Mouse (Mus musculus) brain, embryonic 14.5 days (tissue): Measurements from ENCODE around the gene Dennd4a. TPM values are rescaled to one million over a fixed set of nuclear protein-coding genes. Genes with fewer than 3 reads are reported as not detected.
A peak's percentile ranks its signal among the peaks of the same experiment; 100 is the strongest.
"Not testable (repeated sequence)": the region's sequence is repeated elsewhere in the genome, so short reads cannot be mapped to it uniquely, and the experiment has no call there.

Experiments
- DNase-seq: peaks from one replicate; pipeline ENCODE4 v3.0.0-alpha.2; 2011; ENCODE audit warnings: low read depth
- CTCF ChIP-seq: fragments of 200-500 bp; IDR thresholded peaks from 2 replicates; pipeline ENCODE4 v1.5.1; 2012; ENCODE audit warnings: inconsistent platforms, mild to moderate bottlenecking, moderate library complexity, borderline replicate concordance; ENCODE audit not compliant: insufficient read depth, insufficient read length; ENCODE audit errors: extremely low read depth
- POLR2A ChIP-seq: fragments of 200-500 bp; IDR thresholded peaks from 2 replicates; pipeline ENCODE4 v1.6.1; 2012; ENCODE audit warnings: mild to moderate bottlenecking, inconsistent platforms, borderline replicate concordance; ENCODE audit not compliant: poor library complexity, insufficient read depth, insufficient read length, severe bottlenecking; ENCODE audit errors: extremely low read depth
- polyA plus RNA-seq: library from polyadenylated mRNA; depleted of rRNA; stranded (reverse); fragments of >200 nt; gene quantifications from 2 replicates; pipeline ENCODE4 v1.2.3, GENCODE M21; 2012

Gene Dennd4a
- polyA plus RNA-seq, 1 experiment = 14.3 TPM

GRCm38 (mm10) chr9:64803373-64804214 lies 7.5 kb upstream of the Dennd4a start:
- no peak for DNase-seq
- TF ChIP-seq POLR2A (no peak), CTCF (no peak)

GRCm38 (mm10) chr9:64805875-64806274 lies 5.3 kb upstream of the Dennd4a start:
- TF ChIP-seq CTCF (no peak), POLR2A (no peak)
- DNase-seq = no peak

- no peak for TF ChIP-seq POLR2A
- TF ChIP-seq CTCF = no peak
- no peak for DNase-seq
These were observed 4.6 kb upstream of the Dennd4a start for GRCm38 (mm10) chr9:64806335-64807060.

DNA sequence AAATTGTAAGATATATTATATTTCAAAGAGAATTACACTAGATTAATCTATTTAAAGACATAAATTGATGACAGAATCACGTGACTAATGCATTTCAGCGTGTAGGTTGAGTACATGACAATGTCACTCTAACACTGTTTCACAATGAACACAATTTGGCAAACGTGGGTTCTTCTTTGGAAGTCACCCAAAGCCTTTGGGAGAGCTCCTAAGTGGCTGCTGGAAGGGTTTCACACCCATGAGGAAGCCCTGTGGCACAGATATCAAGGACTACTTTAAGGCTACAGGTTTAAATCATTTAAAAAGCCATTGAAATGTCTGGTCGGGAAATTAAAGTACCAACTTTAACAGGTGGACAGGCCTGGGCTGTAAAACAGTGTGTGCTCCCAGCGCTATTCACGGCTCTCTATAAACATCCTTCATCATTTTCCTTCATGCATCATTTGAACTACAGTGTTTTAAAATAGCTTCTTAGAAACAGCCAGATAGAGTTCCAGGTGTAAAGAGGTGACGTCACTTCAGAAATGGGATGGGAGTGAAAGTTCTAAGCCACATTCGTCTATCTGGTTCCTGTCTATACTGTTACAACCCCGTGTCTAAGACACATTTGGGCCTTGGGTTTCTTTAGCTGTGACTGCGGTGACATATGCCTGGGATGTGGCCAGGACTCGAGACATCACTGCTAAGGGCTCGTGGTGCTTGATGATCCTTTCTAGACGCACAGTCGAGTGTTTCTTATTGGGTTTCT lies 3.9 kb upstream of the Dennd4a start:
- peak; percentile 29 for DNase-seq
- TF ChIP-seq CTCF (no peak), POLR2A (no peak)

- no peak for TF ChIP-seq CTCF
- no peak for TF ChIP-seq POLR2A
- DNase-seq = no peak
These were observed 1.3 kb upstream of the Dennd4a start for GRCm38 (mm10) chr9:64809851-64810250.

GRCm38 (mm10) chr9:64811538-64812474 lies 666 bp downstream of the Dennd4a start:
- TF ChIP-seq POLR2A (no peak), CTCF (peak; percentile 15; the same call in 1 of the 2 replicates)
- DNase-seq = no peak

DNA sequence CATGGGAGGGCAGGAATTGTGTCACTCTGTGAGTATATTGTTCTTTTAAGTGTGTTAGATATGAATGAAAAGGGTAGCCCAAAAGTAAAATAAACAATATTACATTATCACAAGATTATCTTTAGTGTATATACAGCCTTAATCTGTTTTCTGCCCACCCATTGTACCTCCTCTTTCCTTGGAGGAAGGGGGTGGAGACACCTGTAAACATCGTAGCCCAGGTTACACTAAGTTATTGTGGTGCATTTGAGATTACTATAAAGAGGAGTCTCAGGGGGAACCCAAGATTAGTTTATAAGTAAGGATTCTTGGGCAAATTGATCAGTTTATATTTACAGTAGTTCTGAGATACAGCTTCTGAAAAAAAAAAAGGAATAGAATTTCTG lies 1.3 kb downstream of the Dennd4a start:
- no peak for DNase-seq

DNA sequence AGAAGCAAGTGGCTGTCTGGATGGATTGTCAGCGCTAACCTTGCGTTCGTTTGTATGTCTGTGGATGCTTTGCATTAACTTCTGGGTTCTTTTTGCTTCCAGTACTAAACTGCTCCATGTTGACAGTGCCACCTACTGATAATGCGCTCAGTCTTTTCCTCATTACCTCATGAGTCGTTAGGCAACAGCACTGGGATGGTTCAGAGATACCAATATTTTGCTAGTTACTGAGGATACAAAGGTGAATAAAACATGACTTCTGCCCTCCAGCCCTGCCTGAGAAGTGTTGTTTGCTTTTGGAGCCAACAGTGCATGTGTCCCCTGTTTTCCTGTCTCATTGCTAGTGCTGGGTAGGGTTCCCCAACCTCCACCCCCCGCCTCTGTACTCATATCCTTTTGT lies 3.1 kb downstream of the Dennd4a start:
- DNase-seq = peak; percentile 18
- TF ChIP-seq CTCF (no peak), POLR2A (no peak)

More for the DNA sequence above, 1.3 kb downstream of the Dennd4a start:
- no peak for TF ChIP-seq CTCF
- no peak for TF ChIP-seq POLR2A

DNA sequence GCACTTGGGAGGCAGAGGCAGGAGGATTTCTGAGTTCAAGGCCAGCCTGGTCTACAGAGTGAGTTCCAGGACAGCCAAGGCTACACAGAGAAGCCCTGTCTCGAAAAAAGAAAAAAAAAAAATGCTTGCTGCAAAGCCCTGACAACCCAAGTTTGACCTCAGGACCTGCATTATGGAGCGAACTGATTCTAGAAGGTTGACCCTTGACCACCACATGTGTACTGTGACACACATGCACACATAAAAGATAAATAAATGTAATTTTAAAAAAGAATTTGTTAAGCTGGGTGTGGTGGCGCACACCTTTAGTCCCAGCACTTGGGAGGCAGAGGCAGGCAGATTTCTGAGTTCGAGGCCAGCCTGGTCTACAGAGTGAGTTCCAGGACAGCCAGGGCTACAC lies 8.5 kb downstream of the Dennd4a start:
- DNase-seq = not testable (repeated sequence)

DNA sequence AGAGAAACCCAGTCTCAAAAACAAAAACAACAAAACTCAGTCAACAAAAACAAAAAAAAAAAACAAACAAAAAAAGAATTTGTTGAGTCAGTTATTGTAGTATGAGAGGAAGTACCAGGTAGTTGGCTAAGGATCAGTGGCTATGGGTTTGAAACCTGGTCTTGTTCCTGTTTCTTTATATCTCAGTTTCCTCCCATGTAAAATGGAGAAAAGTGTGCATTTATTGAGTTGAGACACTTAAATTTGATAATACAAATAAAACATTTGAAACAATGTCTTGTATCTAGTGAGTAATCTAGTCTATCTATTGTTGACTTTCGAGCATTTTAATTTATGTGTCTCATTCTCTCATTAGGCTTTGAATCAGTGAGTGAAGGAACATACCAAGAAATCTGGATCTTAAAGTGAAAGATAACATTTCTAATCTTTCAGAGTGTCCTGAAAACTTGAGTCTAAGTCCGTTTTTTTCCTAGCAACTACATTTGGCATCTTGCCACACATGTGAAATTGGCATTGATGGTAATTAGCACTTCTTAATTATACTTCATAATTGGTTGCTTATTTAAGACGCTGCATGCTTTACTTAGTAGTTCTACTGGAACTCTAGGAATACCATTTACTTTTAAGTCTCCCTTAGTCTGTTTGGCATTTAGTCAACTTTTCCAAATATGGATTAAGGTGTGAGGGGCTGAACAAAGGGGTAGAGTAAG lies 9.1 kb downstream of the Dennd4a start:
- peak; percentile 54 for DNase-seq
- TF ChIP-seq POLR2A = no peak
- no peak for TF ChIP-seq CTCF
